Mouse (Mus musculus) neural tube, embryonic 12.5 days (tissue): ENCODE results near the gene Trak2. TPM values are rescaled to one million over a fixed set of nuclear protein-coding genes. Genes with fewer than 3 reads are reported as not detected.

Experiments used
- ATAC-seq: fragments of 200-750 bp; cut with Nextera tagmentation; 2 replicates; pipeline ENCODE4 v1.8.0; 2017; ENCODE audit warnings: low read depth, mild to moderate bottlenecking, moderate TSS enrichment, moderate library complexity; ENCODE audit not compliant: low FRiP score
- H3K27ac ChIP-seq: fragments of 300-500 bp; sonication (generic); 2 replicates; pipeline ENCODE4 v1.5.1; 2016
- H3K27me3 ChIP-seq: fragments of 300-500 bp; sonication (generic); replicated peaks from 2 replicates; pipeline ENCODE4 v1.6.1; 2016; ENCODE audit warnings: mild to moderate bottlenecking
- H3K36me3 ChIP-seq: fragments of 300-500 bp; sonication (generic); 2 replicates; pipeline ENCODE4 v1.6.1; 2016; ENCODE audit warnings: mild to moderate bottlenecking
- H3K4me1 ChIP-seq: fragments of 300-500 bp; sonication (generic); 2 replicates; pipeline ENCODE4 v1.6.1; 2016
- H3K4me2 ChIP-seq: fragments of 300-500 bp; sonication (generic); replicated peaks from 2 replicates; pipeline ENCODE4 v1.6.1; 2016; ENCODE audit warnings: mild to moderate bottlenecking
- H3K4me3 ChIP-seq: fragments of 300-500 bp; sonication (generic); 2 replicates; pipeline ENCODE4 v1.5.1; 2016
- H3K9ac ChIP-seq: fragments of 300-500 bp; sonication (generic); 2 replicates; pipeline ENCODE4 v1.6.1; 2016; ENCODE audit warnings: mild to moderate bottlenecking
- H3K9me3 ChIP-seq: fragments of 300-500 bp; sonication (generic); 2 replicates; pipeline ENCODE4 v1.6.1; 2016; ENCODE audit warnings: mild to moderate bottlenecking
- WGBS: fragments of 180-500 bp; shearing (Covaris S2); methylation state at CpG from one replicate; pipeline ENCODE4 v1.1.7; 2016; 5-methylcytosine and 5-hydroxymethylcytosine counted together
- polyA plus RNA-seq: library from polyadenylated mRNA; unstranded; fragments of >200 nt; fragmentation: Nextera tagmentation; extraction: Ambion mirVana; gene quantifications from 2 replicates; pipeline ENCODE4 v1.2.1, GENCODE M21; 2016

Gene Trak2
- polyA plus RNA-seq = 18.5 and 18.9 TPM in 2 replicates

DNA sequence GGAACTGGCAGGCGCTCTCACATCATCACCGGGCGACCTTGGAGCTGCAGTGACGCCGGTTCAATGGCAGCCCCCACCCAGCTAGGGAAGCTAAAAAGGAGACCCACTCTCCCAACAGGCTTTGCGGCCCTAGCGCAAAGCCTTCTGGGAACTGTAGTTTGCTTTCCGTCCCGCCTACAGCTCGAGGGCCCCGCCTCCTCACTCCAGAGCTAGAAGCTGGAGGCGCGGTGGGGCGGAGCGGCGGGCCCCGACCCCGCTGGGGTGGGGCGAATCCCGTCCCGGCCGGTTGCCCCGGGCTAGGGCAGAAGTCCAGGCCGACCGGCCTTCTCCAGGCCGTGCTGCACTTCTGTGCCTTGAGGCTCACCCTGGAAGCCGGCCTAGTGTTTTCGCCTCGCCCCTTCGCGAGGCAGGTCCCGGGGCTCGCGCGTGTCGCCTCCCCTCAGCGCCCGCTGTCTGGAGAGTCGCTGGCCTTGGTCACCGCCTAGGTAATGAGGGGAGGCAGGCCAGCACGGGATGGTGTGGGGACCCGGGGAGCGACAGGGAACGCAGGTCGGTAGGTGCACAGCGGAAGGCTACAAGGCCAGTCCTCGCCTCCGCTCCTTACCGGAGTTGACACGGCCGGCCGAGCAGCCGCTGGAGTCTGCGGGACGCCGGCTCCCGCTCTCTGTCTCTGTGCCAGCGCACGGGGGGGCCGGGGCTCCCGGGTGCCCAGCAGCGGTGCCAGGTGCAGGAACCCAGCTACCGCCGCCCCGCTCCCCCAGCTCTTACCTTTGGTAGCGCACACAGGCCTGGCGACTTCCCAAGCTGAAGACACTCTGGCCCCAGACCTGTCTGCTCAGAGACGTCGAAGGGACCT is at the start of gene Trak2, which contains the start of gene Stradb:
Gene Trak2, minus strand, starts transcription at position 65 of the 856 bp plus-strand sequence.
Gene Stradb, plus strand, starts transcription at position 157 of the 856 bp plus-strand sequence.
- H3K27me3 ChIP-seq = no peaks in the 10 kb centered on the region
- peak within 1 kb of the TSS; percentile 37 for H3K27ac ChIP-seq
- H3K9me3 ChIP-seq = no peaks in the 10 kb centered on the region
- H3K36me3 ChIP-seq = 0 out of 2 replicates have a peak, but pooled peaks cover 3% of the 10 kb centered on the region
- peak within 1 kb of the TSS; percentile 80 for H3K4me3 ChIP-seq
- peak within 1 kb of the TSS; percentile 88 for H3K9ac ChIP-seq
- H3K4me1 ChIP-seq = peaks cover 14% of the 10 kb centered on the region
- peak; percentile 97 for ATAC-seq
- peak within 1 kb of the TSS; percentile 85 for H3K4me2 ChIP-seq
- under 1% methylated on average over 69 of the region's 69 CpGs for WGBS

DNA sequence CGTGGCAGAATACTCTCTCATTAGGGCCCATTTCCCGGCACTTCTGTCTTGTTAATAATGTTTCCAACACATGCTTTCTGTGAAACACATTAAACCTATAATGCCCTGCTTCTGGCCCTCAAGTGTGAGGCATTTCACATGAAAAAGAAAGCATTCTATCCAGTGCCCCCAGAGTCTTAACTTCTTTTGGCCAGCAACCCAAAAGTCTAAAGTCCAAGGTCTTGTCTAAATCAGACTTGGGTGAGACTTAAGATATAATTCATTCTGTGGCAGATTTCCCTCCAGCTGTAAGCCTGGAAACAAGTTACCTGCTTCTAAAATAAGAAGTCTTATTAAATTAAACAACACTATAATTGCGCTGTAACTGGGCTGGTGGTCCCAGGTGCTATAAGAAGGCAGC is 48.3 kb upstream of the Trak2 start:
- Histone ChIP-seq H3K9me3 (no peaks in the 10 kb centered on the region), H3K36me3 (no peaks in the 10 kb centered on the region), H3K4me2 (no peak overlapping the region), H3K27me3 (no peaks in the 10 kb centered on the region), H3K27ac (no peak overlapping the region), H3K4me3 (no peak overlapping the region), H3K9ac (no peak overlapping the region), H3K4me1 (no peaks in the 10 kb centered on the region)
- ATAC-seq = no peak
- WGBS = 84% methylated on average over 3 of the region's 3 CpGs

DNA sequence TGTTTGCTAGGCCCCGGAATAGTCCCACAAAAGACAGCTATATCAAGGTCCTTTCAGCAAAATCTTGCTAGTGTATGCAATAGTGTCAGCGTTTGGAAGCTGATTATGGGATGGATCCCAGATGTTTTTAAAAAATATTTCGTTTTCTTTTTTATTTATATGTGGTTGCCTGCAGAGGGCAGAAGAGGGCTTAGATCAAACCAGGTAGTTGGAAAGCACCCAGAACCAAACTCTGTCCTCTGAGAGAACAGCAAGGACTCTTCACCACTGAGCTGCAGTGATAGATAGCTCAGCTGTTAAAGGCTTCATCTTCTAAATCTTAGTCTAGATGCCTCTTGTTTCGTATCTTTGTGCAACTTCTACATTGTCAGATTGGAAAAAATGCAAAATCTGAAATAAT is 36.0 kb upstream of the Trak2 start:
- Histone ChIP-seq H3K9ac (no peak overlapping the region), H3K27ac (no peak overlapping the region), H3K36me3 (no peaks in the 10 kb centered on the region), H3K4me1 (no peaks in the 10 kb centered on the region), H3K4me3 (no peak overlapping the region), H3K9me3 (no peaks in the 10 kb centered on the region), H3K4me2 (no peak overlapping the region), H3K27me3 (no peaks in the 10 kb centered on the region)
- WGBS = 51% methylated on average over 4 of the region's 4 CpGs
- no peak for ATAC-seq

DNA sequence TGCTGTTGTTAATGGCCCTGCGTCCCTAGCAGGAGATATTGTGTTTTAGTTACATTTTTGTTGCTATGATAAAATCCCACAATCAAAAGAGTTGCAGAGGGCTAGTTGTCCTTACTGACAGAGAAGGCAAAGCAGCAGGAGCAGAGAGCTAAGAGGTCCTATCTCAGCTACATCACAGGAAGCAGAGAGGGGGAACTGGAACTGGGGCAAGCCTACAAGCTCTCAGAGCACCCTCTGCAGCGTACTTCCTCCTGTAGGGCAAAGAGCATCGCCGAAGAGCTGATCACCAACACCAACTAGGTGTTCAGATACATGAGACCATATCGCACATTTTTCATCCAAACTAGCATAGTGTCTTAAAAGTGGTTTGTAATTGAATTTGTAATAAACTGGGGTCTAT is 22.1 kb upstream of the Trak2 start:
- H3K27me3 ChIP-seq = no peaks in the 10 kb centered on the region
- ATAC-seq = no peak
- no peak overlapping the region for H3K27ac ChIP-seq
- no peaks in the 10 kb centered on the region for H3K4me1 ChIP-seq
- H3K9me3 ChIP-seq = no peaks in the 10 kb centered on the region
- WGBS = 91% methylated on average over 5 of the region's 5 CpGs
- H3K9ac ChIP-seq = no peak overlapping the region
- no peak overlapping the region for H3K4me2 ChIP-seq
- no peak overlapping the region for H3K4me3 ChIP-seq
- H3K36me3 ChIP-seq = peaks cover 26% of the 10 kb centered on the region

DNA sequence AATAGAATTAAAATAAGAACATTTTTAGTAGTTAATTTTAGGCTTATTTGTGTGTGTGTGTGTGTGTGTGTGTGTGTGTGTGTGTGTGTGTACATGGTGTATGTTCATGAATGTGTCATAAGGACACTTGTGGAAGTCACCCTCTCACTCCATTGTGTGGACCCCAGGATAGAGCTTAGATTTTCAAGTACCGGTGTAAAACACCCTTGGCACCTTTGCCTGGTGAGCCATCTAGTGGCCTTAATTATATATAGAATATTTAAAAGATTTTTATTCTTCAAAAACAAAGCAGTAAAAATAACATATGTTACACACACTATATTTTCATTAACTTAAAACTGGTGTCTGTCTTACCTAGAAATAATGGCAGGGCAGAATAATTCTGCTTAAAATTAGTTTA is 20.5 kb upstream of the Trak2 start:
- WGBS = 42% methylated on average over 1 of the region's 1 CpGs
- Histone ChIP-seq H3K9ac (no peak overlapping the region), H3K4me3 (no peak overlapping the region), H3K4me1 (no peaks in the 10 kb centered on the region), H3K9me3 (no peaks in the 10 kb centered on the region), H3K27me3 (no peaks in the 10 kb centered on the region), H3K27ac (no peak overlapping the region), H3K4me2 (no peak overlapping the region), H3K36me3 (peaks cover 29% of the 10 kb centered on the region)
- no peak for ATAC-seq

DNA sequence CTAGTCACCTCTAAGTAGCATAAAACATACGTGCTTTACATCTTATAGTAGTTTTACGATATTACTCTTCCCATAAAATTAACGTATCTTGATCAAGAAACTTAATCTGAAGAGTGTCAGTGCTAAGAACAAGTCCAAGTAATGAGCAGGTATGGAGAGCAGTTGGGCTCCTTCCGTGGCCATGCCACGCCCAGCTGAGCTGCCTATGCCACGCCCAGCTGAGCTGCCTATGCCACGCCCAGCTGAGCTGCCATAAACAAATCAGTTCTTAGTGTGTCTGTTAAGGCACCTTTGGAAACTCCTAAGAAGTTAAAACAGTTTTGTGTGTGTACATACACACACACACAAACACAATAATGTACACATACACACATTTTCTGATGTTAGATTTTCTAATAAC is 19.9 kb upstream of the Trak2 start:
- WGBS = 86% methylated on average over 7 of the region's 7 CpGs
- H3K36me3 ChIP-seq = peaks cover 29% of the 10 kb centered on the region
- H3K9me3 ChIP-seq = no peaks in the 10 kb centered on the region

DNA sequence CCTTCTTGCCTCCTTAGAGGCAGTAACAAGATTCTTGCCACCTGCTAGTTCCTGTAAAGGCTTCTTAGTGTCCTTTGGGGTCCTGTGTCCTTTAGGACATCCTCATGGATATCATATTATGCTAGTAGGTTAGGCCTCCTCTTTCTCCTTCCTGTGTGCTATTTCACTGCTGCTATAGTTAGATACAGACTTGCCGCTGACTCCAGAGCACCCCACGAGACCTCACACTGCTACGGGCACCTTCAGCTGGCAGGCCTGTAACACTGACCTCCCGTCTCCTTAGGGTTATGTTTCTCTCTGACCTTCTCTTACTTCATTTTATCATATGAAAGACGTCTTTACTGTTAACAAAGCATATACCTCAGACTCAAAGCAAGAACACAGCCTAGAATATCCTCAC is 11.4 kb upstream of the Trak2 start:
- Histone ChIP-seq H3K9me3 (no peaks in the 10 kb centered on the region), H3K27me3 (no peaks in the 10 kb centered on the region), H3K9ac (no peak overlapping the region), H3K27ac (no peak overlapping the region), H3K4me2 (no peak overlapping the region), H3K4me1 (no peaks in the 10 kb centered on the region), H3K4me3 (no peak overlapping the region), H3K36me3 (peaks cover 30% of the 10 kb centered on the region)
- 86% methylated on average over 5 of the region's 5 CpGs for WGBS
- ATAC-seq = no peak

More for the DNA sequence above, 19.9 kb upstream of the Trak2 start:
- Histone ChIP-seq H3K27ac (no peak overlapping the region), H3K4me1 (no peaks in the 10 kb centered on the region), H3K4me2 (no peak overlapping the region), H3K9ac (no peak overlapping the region), H3K4me3 (no peak overlapping the region), H3K27me3 (no peaks in the 10 kb centered on the region)
- no peak for ATAC-seq

DNA sequence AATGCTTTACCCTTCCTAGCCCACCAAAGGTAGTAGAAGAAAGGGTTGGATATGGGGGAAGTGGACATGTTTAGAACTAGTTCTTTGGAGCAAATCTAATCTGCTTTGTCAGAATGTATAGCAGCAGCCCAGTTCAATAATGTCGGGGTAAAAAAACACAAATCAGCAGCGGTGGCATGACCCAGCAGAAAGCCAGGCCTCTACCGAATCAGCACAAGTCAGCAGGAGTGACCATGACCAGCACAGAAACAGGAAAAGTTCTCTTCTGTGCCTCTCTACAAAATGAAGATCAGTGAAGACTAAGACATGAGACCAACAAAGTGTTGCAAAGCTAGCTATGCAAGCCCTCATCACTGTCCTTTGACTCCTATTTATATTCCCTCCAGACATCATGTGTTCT is 9.0 kb upstream of the Trak2 start:
- H3K36me3 ChIP-seq = peaks cover 34% of the 10 kb centered on the region
- H3K27ac ChIP-seq = no peak overlapping the region
- no peaks in the 10 kb centered on the region for H3K9me3 ChIP-seq
- H3K4me2 ChIP-seq = no peak overlapping the region
- ATAC-seq = no peak
- no peaks in the 10 kb centered on the region for H3K27me3 ChIP-seq
- WGBS = 91% methylated on average over 3 of the region's 3 CpGs
- H3K4me1 ChIP-seq = no peaks in the 10 kb centered on the region
- no peak overlapping the region for H3K9ac ChIP-seq
- no peak overlapping the region for H3K4me3 ChIP-seq

DNA sequence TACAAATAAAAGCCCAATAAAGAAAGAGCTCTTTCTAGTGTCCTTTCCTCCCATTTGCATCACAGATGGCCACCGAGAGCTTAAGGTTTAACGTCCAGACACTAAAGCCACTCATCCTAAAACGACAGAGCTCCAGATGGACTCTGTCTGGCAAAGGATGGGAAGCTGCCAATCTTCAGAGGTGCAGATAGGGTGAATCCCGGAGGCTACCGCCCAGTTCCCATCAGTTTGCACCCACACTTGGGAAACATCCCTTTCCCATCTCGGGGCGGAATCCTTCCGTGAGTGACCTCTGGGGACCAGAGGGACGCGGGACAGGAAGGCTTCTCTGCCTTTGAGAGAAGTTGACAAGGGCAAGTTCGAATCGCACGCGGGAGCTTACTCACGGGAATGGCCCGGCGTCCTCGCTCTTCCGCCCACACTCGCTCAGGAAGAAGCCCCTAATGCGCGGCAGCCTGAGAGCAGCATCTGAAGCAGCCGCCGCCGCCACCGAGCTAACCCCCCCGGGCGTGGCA is 322 bp downstream of the Trak2 start:
- H3K27me3 ChIP-seq = no peaks in the 10 kb centered on the region
- 0 out of 2 replicates have a peak, but pooled peaks cover under 1% of the 10 kb centered on the region for H3K36me3 ChIP-seq
- WGBS = under 1% methylated on average over 28 of the region's 28 CpGs
- H3K9ac ChIP-seq = peak overlapping the region; percentile 88
- H3K4me1 ChIP-seq = peaks cover 14% of the 10 kb centered on the region
- peak overlapping the region; percentile 85 for H3K4me2 ChIP-seq
- no peak; the same call in 1 of the 2 replicates for ATAC-seq
- H3K27ac ChIP-seq = peak overlapping the region; percentile 7; the same call in 1 of the 2 replicates
- H3K4me3 ChIP-seq = peak overlapping the region; percentile 80
- H3K9me3 ChIP-seq = no peaks in the 10 kb centered on the region

DNA sequence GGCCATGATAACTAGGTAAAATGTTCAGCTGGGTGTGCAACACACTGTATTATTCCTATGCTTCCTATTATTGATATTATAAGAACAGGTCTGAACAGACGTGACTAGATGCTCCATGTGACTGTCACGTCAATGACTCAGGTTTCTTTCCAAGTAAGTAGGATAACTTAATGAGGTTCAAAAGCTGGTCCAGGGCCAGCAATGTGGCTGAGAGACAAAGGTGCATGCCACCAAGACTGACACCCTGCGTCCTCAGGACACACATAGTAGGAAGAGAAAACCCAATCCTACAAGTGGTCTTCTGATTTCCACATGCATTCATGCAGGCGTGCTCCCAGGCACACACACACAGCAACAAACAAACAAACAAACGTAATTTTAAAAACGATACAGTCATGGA is 2.1 kb downstream of the Trak2 start:
- no peak for ATAC-seq
- 93% methylated on average over 6 of the region's 6 CpGs for WGBS
- Histone ChIP-seq H3K4me1 (peaks cover 14% of the 10 kb centered on the region), H3K27ac (no peak overlapping the region), H3K9ac (no peak overlapping the region), H3K4me3 (no peak overlapping the region), H3K9me3 (no peaks in the 10 kb centered on the region), H3K27me3 (no peaks in the 10 kb centered on the region), H3K36me3 (no peaks in the 10 kb centered on the region), H3K4me2 (no peak overlapping the region)

DNA sequence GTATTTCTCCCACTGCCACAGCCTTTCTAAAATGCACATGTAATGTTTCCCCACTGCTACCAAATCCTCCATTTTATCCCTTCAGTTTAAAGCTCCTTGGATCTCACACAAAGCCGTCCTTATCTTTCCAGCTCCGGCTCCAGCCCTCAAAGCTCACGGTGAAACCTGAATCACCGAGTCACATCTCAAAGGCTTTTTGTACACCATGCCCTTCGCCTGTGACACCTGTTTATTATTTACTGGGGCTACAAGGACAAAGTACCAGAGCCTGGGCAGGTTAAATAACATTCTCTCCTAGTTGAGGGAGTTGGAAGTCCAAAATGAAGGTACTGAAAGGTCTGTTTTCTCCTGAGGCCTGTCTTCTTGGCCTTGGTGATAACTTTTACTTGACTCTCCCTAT is 3.2 kb downstream of the Trak2 start:
- 84% methylated on average over 5 of the region's 5 CpGs for WGBS
- H3K27me3 ChIP-seq = no peaks in the 10 kb centered on the region
- peaks cover 14% of the 10 kb centered on the region for H3K4me1 ChIP-seq
- no peak for ATAC-seq
- H3K9me3 ChIP-seq = no peaks in the 10 kb centered on the region
- no peak overlapping the region for H3K9ac ChIP-seq
- H3K4me3 ChIP-seq = no peak overlapping the region
- no peaks in the 10 kb centered on the region for H3K36me3 ChIP-seq
- no peak overlapping the region for H3K27ac ChIP-seq
- no peak overlapping the region; the same call in 1 of the 2 replicates for H3K4me2 ChIP-seq

DNA sequence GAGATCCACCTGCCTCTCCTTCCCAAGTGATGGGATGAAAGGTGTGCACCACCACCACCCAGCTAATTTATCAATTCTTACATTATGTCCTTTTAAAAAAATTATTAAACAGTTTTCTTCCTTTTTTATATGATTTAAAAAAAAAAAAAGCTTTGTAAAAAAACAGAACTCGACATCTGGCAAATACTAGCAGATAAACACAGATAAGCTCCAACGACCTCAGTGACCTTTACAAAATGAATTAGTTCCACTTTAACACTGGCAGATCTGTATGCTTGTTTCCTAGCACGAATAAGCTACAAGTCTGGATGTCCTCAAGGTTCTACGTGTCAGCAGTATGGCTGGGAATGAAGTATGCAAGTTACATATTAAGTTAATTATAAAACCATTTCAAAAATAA is 5.7 kb downstream of the Trak2 start:
- Histone ChIP-seq H3K4me3 (no peak overlapping the region), H3K4me2 (no peak overlapping the region), H3K9ac (no peak overlapping the region), H3K27me3 (no peaks in the 10 kb centered on the region), H3K36me3 (no peaks in the 10 kb centered on the region), H3K27ac (no peak overlapping the region), H3K9me3 (no peaks in the 10 kb centered on the region), H3K4me1 (peaks cover 14% of the 10 kb centered on the region)
- WGBS = 68% methylated on average over 4 of the region's 4 CpGs
- no peak for ATAC-seq
